Mouse (Mus musculus): ENCODE measurements at regions not wholly inside any gene's neighbourhood (a gene's known extent, or its start where the extent isn't known, plus 50 kb on each side); places are given as distances from the start of the nearest gene placed in this dataset.

- TF ChIP-seq CTCF (IDR thresholded peaks at IDR 0.05; ENCODE audit: low read depth, low read length) (peak; percentile 60), EP300 (IDR thresholded peaks at IDR 0.05; ENCODE audit: insufficient read depth, low read depth, low read length) (no peak), POLR2A (IDR thresholded peaks at IDR 0.05; ENCODE audit: insufficient read depth, low read length) (no peak)
These were observed 54.5 kb upstream of the Ypel5 start for GRCm38 (mm10) chr17:72781786-72782185.

Measured in ES-Bruce4 (cell line).